Mouse (Mus musculus) liver, embryonic 12.5 days (tissue): ENCODE measurements around the gene Trappc11. TPM values are rescaled to one million over a fixed set of nuclear protein-coding genes. Genes with fewer than 3 reads are reported as not detected.

Experiments used
- ATAC-seq: fragments of 200-750 bp; cut with Nextera tagmentation; 2 replicates; pipeline ENCODE4 v1.8.0; 2017; ENCODE audit warnings: moderate number of reproducible peaks, mild to moderate bottlenecking, moderate library complexity
- H3K27ac ChIP-seq: fragments of 300-500 bp; sonication (generic); 2 replicates; pipeline ENCODE4 v1.5.1; 2016; ENCODE audit warnings: mild to moderate bottlenecking
- H3K27me3 ChIP-seq: fragments of 300-500 bp; sonication (generic); replicated peaks from 2 replicates; pipeline ENCODE4 v1.6.1; 2016; ENCODE audit warnings: mild to moderate bottlenecking, moderate library complexity
- H3K36me3 ChIP-seq: fragments of 300-500 bp; sonication (generic); 2 replicates; pipeline ENCODE4 v1.6.1; 2016; ENCODE audit warnings: mild to moderate bottlenecking, moderate library complexity
- H3K4me1 ChIP-seq: fragments of 300-500 bp; sonication (generic); 2 replicates; pipeline ENCODE4 v1.6.1; 2016
- H3K4me2 ChIP-seq: fragments of 300-500 bp; sonication (generic); 2 replicates; pipeline ENCODE4 v1.6.1; 2016; ENCODE audit warnings: mild to moderate bottlenecking, moderate library complexity
- H3K4me3 ChIP-seq: fragments of 300-500 bp; sonication (generic); 2 replicates; pipeline ENCODE4 v1.5.1; 2016; ENCODE audit warnings: mild to moderate bottlenecking, moderate library complexity
- H3K9ac ChIP-seq: fragments of 300-500 bp; sonication (generic); 2 replicates; pipeline ENCODE4 v1.6.1; 2016; ENCODE audit warnings: mild to moderate bottlenecking, moderate library complexity
- H3K9me3 ChIP-seq: fragments of 300-500 bp; sonication (generic); replicated peaks from 2 replicates; pipeline ENCODE4 v1.6.1; 2016; ENCODE audit warnings: mild to moderate bottlenecking, moderate library complexity
- WGBS: fragments of 180-500 bp; shearing (Covaris S2); methylation state at CpG from one replicate; pipeline ENCODE4 v1.1.7; 2016; ENCODE audit not compliant: insufficient replicate concordance; 5-methylcytosine and 5-hydroxymethylcytosine counted together
- polyA plus RNA-seq: library from polyadenylated mRNA; unstranded; fragments of >200 nt; fragmentation: Nextera tagmentation; extraction: Ambion mirVana; gene quantifications from 2 replicates; pipeline ENCODE4 v1.2.1, GENCODE M21; 2016

The Trappc11 gene
- 22.6 and 23.9 TPM in 2 replicates for polyA plus RNA-seq

DNA sequence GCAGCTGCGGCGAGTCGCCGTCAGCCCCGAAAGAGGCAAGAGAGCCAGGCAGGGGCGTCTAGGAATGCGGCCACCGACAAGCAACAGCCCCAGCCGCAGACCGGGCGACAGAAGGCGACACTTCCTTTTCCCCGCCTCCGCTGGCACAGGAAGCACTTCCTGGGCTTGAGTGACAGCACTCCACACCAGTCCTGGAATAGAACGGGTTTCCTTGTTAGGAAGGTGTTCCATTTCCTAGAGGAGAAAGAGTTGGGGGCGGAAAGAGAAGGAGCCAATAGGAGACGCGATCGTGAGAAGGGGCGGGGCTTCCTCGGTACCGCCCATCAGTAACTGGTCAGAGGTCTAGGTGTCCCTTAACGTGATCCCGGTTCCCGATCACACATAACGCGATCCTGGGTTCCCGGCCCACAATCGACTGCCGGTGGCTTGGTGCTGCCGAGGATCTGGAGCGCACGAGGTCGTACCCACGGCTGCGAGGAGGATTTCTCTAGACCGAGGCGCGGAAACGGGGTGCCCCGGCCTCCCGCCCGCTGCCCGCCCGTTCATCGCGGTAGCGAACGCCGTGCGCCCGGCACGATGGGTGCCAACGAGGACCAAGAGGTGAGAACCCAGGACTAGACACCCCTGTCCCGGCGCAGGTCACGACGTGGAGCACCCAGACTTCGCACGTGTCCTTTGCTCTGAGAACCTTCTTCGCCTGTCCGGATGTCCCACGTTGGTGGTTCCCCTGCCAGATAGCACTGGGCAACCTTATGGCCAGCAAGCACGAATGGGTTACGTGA, at the start of gene Trappc11, which contains the start of gene Rwdd4a:
TSS of gene Trappc11 (minus strand) at position 127 of the 782 bp plus-strand sequence.
TSS of gene Rwdd4a (plus strand) at position 321 of the 782 bp plus-strand sequence.
- H3K9ac ChIP-seq, result peak within 1 kb of the TSS; percentile 91
- no peaks in the 10 kb centered on the region for H3K27me3 ChIP-seq
- H3K9me3 ChIP-seq, result no peaks in the 10 kb centered on the region
- H3K36me3 ChIP-seq, result peaks cover 37% of the 10 kb centered on the region
- ATAC-seq, result peak; percentile 99
- WGBS, result under 1% methylated on average over 64 of the region's 65 CpGs
- peak within 1 kb of the TSS; percentile 90 for H3K4me2 ChIP-seq
- H3K4me3 ChIP-seq, result peak within 1 kb of the TSS; percentile 96
- H3K27ac ChIP-seq, result peak within 1 kb of the TSS; percentile 86
- H3K4me1 ChIP-seq, result peaks cover 29% of the 10 kb centered on the region

DNA sequence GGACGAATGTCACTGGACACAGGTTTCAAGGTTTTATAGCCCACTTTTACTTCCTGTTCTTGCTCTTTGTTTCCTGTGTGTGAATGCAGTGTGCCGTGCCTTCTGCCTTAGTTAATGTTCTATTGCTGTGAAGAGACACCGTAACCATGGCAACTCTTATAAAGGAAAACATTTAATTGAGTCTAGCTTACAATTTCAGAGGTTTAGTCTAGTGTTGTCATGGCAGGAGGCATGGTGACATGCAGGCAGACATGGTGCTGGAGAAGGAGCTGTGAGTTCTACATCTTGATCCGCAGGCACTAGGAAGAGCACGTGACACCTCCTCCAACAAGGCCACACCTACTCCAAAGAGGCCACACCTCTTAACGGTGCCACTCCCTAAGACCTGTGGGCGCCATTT, 48.2 kb upstream of the Trappc11 start:
- 67% methylated on average over 7 of the region's 7 CpGs for WGBS
- H3K27ac ChIP-seq, result no peak overlapping the region
- no peaks in the 10 kb centered on the region for H3K27me3 ChIP-seq
- H3K4me3 ChIP-seq, result no peak overlapping the region
- H3K4me2 ChIP-seq, result no peak overlapping the region
- 0 out of 2 replicates have a peak, but pooled peaks cover 6% of the 10 kb centered on the region for H3K9me3 ChIP-seq
- H3K9ac ChIP-seq, result no peak overlapping the region
- no peaks in the 10 kb centered on the region for H3K36me3 ChIP-seq
- ATAC-seq, result no peak
- H3K4me1 ChIP-seq, result no peaks in the 10 kb centered on the region

DNA sequence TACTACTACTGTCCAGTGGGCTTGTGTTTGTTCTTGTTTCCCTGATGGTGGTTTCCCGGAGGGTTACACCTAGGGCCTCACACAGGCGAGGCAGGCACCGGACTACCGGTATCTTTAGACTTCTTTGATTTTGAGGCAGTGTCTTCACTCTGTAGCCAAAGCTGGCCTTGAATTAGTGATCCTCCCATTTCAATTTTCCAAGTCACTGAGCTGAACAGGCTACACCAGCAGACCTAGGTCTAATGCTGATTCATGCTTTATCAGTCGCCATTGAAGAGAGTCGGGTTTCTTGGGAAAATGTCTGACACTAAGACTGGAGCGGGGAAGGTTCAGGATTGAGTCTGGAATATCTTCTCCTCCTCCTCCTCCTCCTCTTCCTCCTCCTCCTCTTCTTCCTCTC, 40.2 kb upstream of the Trappc11 start:
- no peak for ATAC-seq
- no peak overlapping the region for H3K9ac ChIP-seq
- H3K27ac ChIP-seq, result no peak overlapping the region
- no peaks in the 10 kb centered on the region for H3K27me3 ChIP-seq
- no peaks in the 10 kb centered on the region for H3K4me1 ChIP-seq
- no peaks in the 10 kb centered on the region for H3K36me3 ChIP-seq
- no peak overlapping the region for H3K4me2 ChIP-seq
- 0 out of 2 replicates have a peak, but pooled peaks cover 4% of the 10 kb centered on the region for H3K9me3 ChIP-seq
- 82% methylated on average over 7 of the region's 7 CpGs for WGBS
- H3K4me3 ChIP-seq, result no peak overlapping the region

DNA sequence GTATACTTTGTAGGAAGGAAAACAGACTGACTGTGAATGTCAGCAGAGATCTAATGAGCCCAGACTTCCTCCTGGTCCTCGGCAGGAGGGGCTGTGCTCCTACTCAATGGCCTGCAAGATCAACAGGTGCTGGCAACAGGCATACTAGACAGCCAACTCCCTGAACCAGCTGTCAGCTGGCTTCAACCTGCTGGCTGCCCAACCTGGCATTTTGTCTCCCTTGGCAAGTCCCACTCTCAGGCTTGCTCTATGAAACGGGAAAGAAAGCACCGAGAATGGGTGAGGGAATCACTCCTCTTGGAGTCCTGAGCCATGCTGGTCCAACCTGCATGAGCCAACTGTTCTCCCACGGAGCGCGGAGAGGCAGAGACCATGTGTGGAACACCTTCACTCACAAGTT, 36.9 kb upstream of the Trappc11 start:
- WGBS, result 69% methylated on average over 6 of the region's 6 CpGs
- H3K4me1 ChIP-seq, result no peaks in the 10 kb centered on the region
- no peak overlapping the region for H3K27ac ChIP-seq
- H3K9ac ChIP-seq, result no peak overlapping the region
- no peak for ATAC-seq
- H3K36me3 ChIP-seq, result no peaks in the 10 kb centered on the region
- H3K4me3 ChIP-seq, result no peak overlapping the region
- no peaks in the 10 kb centered on the region for H3K27me3 ChIP-seq
- H3K4me2 ChIP-seq, result no peak overlapping the region
- no peaks in the 10 kb centered on the region for H3K9me3 ChIP-seq

DNA sequence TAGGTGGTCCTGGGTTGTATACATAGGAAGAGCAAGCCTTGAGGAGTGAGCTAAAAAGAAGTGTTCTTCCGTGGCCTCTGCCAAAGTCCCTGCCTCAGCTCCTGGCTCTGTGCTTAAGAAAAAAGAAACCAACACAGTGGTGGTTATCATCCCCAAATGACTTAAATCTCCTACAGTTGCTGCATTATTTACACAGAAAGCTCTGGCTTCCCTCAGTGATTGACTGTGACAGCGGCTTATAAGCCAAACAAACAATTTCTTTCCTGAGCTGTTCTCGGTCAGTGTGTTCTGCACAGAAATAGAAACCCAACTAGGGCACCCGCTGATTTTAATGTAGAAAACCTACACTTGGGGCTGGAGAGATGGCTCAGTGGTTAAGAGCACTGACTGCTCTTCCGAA, 34.8 kb upstream of the Trappc11 start:
- H3K4me2 ChIP-seq, result no peak overlapping the region
- no peak overlapping the region for H3K27ac ChIP-seq
- H3K4me3 ChIP-seq, result no peak overlapping the region
- no peaks in the 10 kb centered on the region for H3K36me3 ChIP-seq
- H3K4me1 ChIP-seq, result no peaks in the 10 kb centered on the region
- H3K9me3 ChIP-seq, result no peaks in the 10 kb centered on the region
- no peak overlapping the region for H3K9ac ChIP-seq
- 65% methylated on average over 5 of the region's 5 CpGs for WGBS
- H3K27me3 ChIP-seq, result no peaks in the 10 kb centered on the region
- no peak for ATAC-seq

DNA sequence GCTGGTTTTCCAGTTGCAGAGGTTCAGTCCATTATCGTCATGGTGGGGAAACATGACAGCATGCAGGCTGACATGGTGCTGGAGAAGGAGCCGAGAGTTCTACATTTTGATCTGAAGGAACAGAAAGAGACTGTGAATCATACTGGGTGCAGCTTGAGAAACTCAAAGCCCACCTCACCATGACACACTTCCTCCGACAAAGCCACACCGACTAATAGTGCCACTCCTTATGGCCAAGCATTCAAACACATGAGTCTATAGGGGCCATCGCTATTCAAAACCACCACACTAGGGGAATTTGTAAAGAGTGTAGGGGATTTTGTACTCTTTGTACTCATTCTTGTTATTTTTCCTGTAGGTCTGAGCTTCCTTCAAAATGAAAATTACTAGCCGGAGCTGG, 33.3 kb upstream of the Trappc11 start:
- no peaks in the 10 kb centered on the region for H3K27me3 ChIP-seq
- H3K4me2 ChIP-seq, result no peak overlapping the region
- H3K36me3 ChIP-seq, result no peaks in the 10 kb centered on the region
- whole genome bisulfite sequencing, result 83% methylated on average over 6 of the region's 6 CpGs
- no peaks in the 10 kb centered on the region for H3K4me1 ChIP-seq
- H3K9me3 ChIP-seq, result no peaks in the 10 kb centered on the region
- no peak overlapping the region for H3K9ac ChIP-seq
- no peak for ATAC-seq
- H3K27ac ChIP-seq, result no peak overlapping the region
- no peak overlapping the region for H3K4me3 ChIP-seq

DNA sequence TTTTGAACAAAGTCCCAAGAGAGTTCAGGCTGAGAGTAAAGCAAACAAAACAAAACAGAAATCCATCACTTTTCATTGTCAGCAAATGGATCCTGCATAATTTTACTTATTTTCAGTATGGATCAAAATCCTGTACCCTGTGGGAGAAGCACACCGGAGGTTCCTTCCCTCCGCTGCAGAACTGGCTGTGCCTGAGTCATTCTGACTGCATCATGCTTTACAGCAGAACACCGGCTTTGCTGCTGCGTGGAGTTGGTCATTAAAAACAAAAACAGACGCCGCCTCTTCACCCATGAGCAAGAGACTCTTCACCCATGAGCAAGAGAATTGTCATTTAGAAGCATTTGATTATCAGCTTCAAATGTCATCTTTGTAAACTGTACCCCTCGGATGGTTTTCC, 27.5 kb upstream of the Trappc11 start:
- no peak overlapping the region for H3K4me2 ChIP-seq
- no peak overlapping the region for H3K27ac ChIP-seq
- 78% methylated on average over 7 of the region's 7 CpGs for WGBS
- H3K4me1 ChIP-seq, result no peaks in the 10 kb centered on the region
- H3K9me3 ChIP-seq, result no peaks in the 10 kb centered on the region
- no peak overlapping the region for H3K4me3 ChIP-seq
- no peak overlapping the region for H3K9ac ChIP-seq
- no peak for ATAC-seq
- H3K36me3 ChIP-seq, result no peaks in the 10 kb centered on the region
- H3K27me3 ChIP-seq, result no peaks in the 10 kb centered on the region

DNA sequence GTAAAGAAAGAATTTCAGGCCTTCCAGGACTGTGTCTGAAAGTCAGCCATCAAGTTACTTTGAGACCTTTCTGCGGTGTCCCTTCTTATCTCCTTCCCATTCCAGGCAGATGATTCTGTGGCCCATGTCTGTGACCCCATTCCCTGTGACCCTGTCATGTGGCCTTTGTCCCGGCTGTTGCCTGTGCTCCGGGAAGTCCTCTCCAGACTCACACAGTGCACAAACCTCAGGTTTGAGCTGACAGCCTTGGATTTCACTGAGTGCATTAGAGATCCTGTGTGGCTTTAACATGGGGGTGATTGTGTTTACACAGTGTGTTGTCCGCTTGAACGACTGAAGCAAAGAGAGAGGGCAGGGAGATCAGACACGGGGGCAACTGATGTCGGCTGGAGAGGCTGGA, 25.0 kb upstream of the Trappc11 start:
- Histone ChIP-seq H3K4me2 (no peak overlapping the region), H3K9ac (no peak overlapping the region), H3K27me3 (no peaks in the 10 kb centered on the region), H3K4me1 (no peaks in the 10 kb centered on the region), H3K4me3 (no peak overlapping the region), H3K27ac (0 out of 2 replicates have a peak overlapping the region, but pooled peaks have one; percentile 17), H3K9me3 (no peaks in the 10 kb centered on the region), H3K36me3 (peaks cover 6% of the 10 kb centered on the region; the same call in 1 of the 2 replicates)
- ATAC-seq, result peak; percentile 60
- 45% methylated on average over 7 of the region's 7 CpGs for WGBS

DNA sequence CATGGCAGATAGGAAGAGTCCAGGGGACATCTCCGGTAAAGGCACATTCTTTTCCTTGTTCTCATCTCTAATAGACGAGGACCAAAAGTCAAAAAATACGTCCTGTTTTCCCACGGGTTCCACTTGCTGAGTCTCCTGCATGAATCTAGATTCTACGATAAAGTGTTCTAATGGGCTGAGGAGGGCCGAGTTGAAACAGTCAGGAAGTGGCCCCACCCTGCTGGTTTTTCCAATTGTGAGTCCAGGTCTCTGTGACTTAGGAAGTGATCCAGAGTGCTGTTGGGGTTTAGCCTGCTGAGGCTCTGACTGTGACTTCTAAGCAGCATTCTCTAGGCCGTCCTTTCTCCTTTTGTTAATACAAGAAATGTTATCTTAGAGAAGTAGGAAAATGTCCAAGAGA, 23.2 kb upstream of the Trappc11 start:
- 62% methylated on average over 7 of the region's 7 CpGs for WGBS
- H3K9me3 ChIP-seq, result no peaks in the 10 kb centered on the region
- no peak for ATAC-seq
- no peak overlapping the region for H3K9ac ChIP-seq
- H3K27me3 ChIP-seq, result no peaks in the 10 kb centered on the region
- H3K36me3 ChIP-seq, result peaks cover 14% of the 10 kb centered on the region
- no peak overlapping the region for H3K4me2 ChIP-seq
- no peak overlapping the region for H3K27ac ChIP-seq
- no peak overlapping the region for H3K4me3 ChIP-seq
- no peaks in the 10 kb centered on the region for H3K4me1 ChIP-seq

DNA sequence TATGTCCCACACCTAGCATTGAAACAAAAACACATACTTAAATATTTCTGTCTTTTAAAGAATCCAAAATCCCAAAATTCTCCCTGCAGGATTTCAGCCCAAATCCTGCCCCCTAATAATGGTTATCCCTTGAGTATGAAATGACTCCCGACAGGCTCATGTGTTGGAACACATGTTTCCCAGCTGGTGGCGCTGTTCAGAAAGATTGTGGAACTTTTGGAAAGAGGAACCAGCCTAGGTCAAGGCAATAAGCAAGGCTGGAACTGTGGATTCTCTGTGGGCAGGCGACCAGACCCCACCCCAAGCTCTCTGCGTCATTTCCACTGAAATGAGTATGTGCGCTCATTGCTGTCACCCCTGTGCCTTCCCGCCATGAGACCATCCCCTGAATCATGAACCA, 20.3 kb upstream of the Trappc11 start:
- Histone ChIP-seq H3K36me3 (peaks cover 40% of the 10 kb centered on the region), H3K27ac (no peak overlapping the region), H3K4me3 (no peak overlapping the region), H3K4me2 (no peak overlapping the region), H3K27me3 (no peaks in the 10 kb centered on the region), H3K4me1 (no peaks in the 10 kb centered on the region), H3K9me3 (no peaks in the 10 kb centered on the region), H3K9ac (no peak overlapping the region)
- ATAC-seq, result no peak
- WGBS, result 69% methylated on average over 6 of the region's 6 CpGs

DNA sequence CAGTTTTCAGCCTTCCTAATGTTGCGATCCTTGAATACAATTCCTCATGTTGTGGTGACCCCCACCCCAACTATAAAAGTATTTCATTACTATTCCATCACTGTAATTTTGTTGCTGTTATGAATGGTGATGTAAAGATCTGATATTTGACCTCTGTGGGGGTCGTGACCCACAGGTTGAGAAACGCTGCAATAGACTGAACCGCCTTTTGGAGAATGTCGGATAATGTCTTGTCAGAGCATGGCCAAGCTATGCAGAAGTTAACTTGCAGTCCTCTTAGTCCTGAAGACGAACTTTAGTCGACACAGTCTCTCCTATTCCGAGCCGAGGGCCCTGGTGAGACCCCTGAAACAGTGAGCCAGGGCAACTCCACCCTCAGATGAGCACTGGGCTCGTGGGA, 13.8 kb upstream of the Trappc11 start:
- H3K9me3 ChIP-seq, result no peaks in the 10 kb centered on the region
- H3K36me3 ChIP-seq, result peaks cover 92% of the 10 kb centered on the region

DNA sequence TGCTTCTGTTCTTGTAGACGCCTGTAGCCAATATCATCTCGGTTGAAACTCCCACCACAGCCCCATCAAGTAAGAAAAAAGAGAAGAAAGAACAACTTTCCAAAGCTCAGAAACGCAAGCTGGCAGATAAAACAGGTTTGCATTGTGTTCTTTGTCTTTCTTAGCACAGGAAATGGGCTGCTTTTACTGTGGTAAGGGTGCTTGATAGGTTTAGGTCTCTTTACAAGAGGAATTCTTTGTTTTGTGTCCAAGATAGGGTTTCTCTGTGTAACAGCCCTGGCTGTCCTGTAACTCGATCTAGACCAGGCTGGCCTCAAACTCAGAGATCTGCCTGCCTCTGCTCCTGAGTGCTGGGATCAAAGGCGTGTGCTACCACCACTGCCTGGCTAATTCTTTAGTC, 10.8 kb upstream of the Trappc11 start:
- WGBS, result 85% methylated on average over 5 of the region's 5 CpGs

More for the DNA sequence above, 13.8 kb upstream of the Trappc11 start:
- no peaks in the 10 kb centered on the region for H3K4me1 ChIP-seq
- no peak overlapping the region for H3K4me2 ChIP-seq
- H3K4me3 ChIP-seq, result no peak overlapping the region
- no peak overlapping the region for H3K27ac ChIP-seq
- ATAC-seq, result no peak
- no peak overlapping the region for H3K9ac ChIP-seq
- 88% methylated on average over 10 of the region's 10 CpGs for WGBS
- no peaks in the 10 kb centered on the region for H3K27me3 ChIP-seq

More for the DNA sequence above, 10.8 kb upstream of the Trappc11 start:
- Histone ChIP-seq H3K4me1 (no peaks in the 10 kb centered on the region), H3K27me3 (no peaks in the 10 kb centered on the region), H3K4me3 (no peak overlapping the region), H3K27ac (no peak overlapping the region), H3K4me2 (no peak overlapping the region), H3K9ac (no peak overlapping the region), H3K9me3 (no peaks in the 10 kb centered on the region), H3K36me3 (peaks cover 89% of the 10 kb centered on the region)
- ATAC-seq, result no peak
